In genomic region chr11:49730275-49730948, GRCm38 (mm10) we compare ENCODE assay signal across 27 mouse cellular contexts. TPM values are rescaled to one million over a fixed set of nuclear protein-coding genes. Genes with fewer than 3 reads are reported as not detected.
DNase-seq lines count a peak whose midpoint lies in the region; ATAC-seq lines count a peak whose summit lies in the region.
"Had no signal": no experiment of that assay in that cellular context is flagged by ENCODE, and none has a peak within 500 bp of the region (broad histone marks: within the 10 kb centered on the region; RNA-seq: fewer than 3 reads in every experiment).

No protein-coding gene starts in this region.

- H3K27ac ChIP-seq in heart, embryonic 10.5 days = peak overlapping the region; percentile 44; the same call in 1 of the 2 replicates
- no peak overlapping the region for H3K27ac ChIP-seq in limb, embryonic 10.5 days
- H3K27ac ChIP-seq: forebrain, embryonic 13.5 days; hindbrain, embryonic 15.5 days; limb, embryonic 12.5 days; liver, embryonic 15.5 days; midbrain, embryonic 15.5 days; stomach, postnatal 0 days had no signal

- DNase-seq in gastrocnemius, adult 18-20 months (ENCODE audit: low spot score) = peak; percentile 52
- no peak for DNase-seq in gastrocnemius, postnatal 4 days (ENCODE audit: low spot score in 2 of 2)
- peak; percentile 49 for DNase-seq in gastrocnemius, postnatal 14 days
- DNase-seq in heart, embryonic 10.5 days (ENCODE audit: low spot score) = no peak
- peak; percentile 12 for DNase-seq in limb, embryonic 10.5 days (ENCODE audit: low spot score)
- no peak for DNase-seq in spleen, postnatal 36 days (ENCODE audit: low spot score in 2 of 2)
- DNase-seq: adrenal gland, adult 8-10 months; cerebellum, adult 11 months; cerebellum, adult 9-10 months; cerebellum, postnatal 36 days; kidney, adult 11 months; kidney, postnatal 14 days; layer of hippocampus, adult 9-11 months; lung, embryonic 14.5 days; lung, postnatal 14 days; right cerebral cortex, postnatal 25 days; spleen, adult 18-20 months had no signal

- no peak overlapping the region for H3K4me3 ChIP-seq in heart, embryonic 10.5 days
- no peak overlapping the region for H3K4me3 ChIP-seq in limb, embryonic 10.5 days
- H3K4me3 ChIP-seq: forebrain, embryonic 13.5 days; hindbrain, embryonic 15.5 days; limb, embryonic 12.5 days; liver, embryonic 15.5 days; midbrain, embryonic 15.5 days had no signal

- no peaks in the 10 kb centered on the region for H3K27me3 ChIP-seq in heart, embryonic 10.5 days (ENCODE audit: insufficient read depth, poor library complexity, severe bottlenecking)
- no peaks in the 10 kb centered on the region for H3K27me3 ChIP-seq in limb, embryonic 10.5 days (ENCODE audit: low read depth, poor library complexity, severe bottlenecking)
- H3K27me3 ChIP-seq: CH12.LX; forebrain, embryonic 13.5 days; hindbrain, embryonic 15.5 days; limb, embryonic 12.5 days; liver, embryonic 15.5 days; midbrain, embryonic 15.5 days had no signal

- intact Hi-C loops in gastrocnemius, postnatal 14 days (cut with DNase I; ENCODE audit: low total_unique reads) = loop anchor here (5.0 kb wide), 1 partner anchor 137 kb away; no protein-coding TSS in a partner anchor

- no peaks in the 10 kb centered on the region for H3K9me3 ChIP-seq in heart, embryonic 10.5 days
- no peaks in the 10 kb centered on the region for H3K9me3 ChIP-seq in limb, embryonic 10.5 days (replicated peaks)
- H3K9me3 ChIP-seq: forebrain, embryonic 13.5 days; hindbrain, embryonic 15.5 days; limb, embryonic 12.5 days; liver, embryonic 15.5 days; midbrain, embryonic 15.5 days had no signal

- ATAC-seq in cerebellum, adult (ENCODE audit: insufficient number of reproducible peaks, low FRiP score, low TSS enrichment) = no peak
- ATAC-seq: activated CD4-positive, CD25-positive, alpha-beta regulatory T cell, adult 4 months; forebrain, embryonic 13.5 days; inflammation-experienced regulatory T-cells, adult 6 months; midbrain, embryonic 15.5 days had no signal

- WGBS in heart, embryonic 10.5 days = 53% methylated on average over 5 of the region's 5 CpGs
- 80% methylated on average over 5 of the region's 5 CpGs for WGBS in limb, embryonic 10.5 days

- H3K36me3 ChIP-seq in heart, embryonic 10.5 days = no peaks in the 10 kb centered on the region
- no peaks in the 10 kb centered on the region for H3K36me3 ChIP-seq in limb, embryonic 10.5 days
- H3K36me3 ChIP-seq: hindbrain, embryonic 15.5 days; limb, embryonic 12.5 days; liver, embryonic 15.5 days; midbrain, embryonic 15.5 days had no signal

- peaks cover 11% of the 10 kb centered on the region for H3K4me1 ChIP-seq in heart, embryonic 10.5 days
- H3K4me1 ChIP-seq in limb, embryonic 10.5 days = no peaks in the 10 kb centered on the region
- H3K4me1 ChIP-seq: forebrain, embryonic 13.5 days; hindbrain, embryonic 15.5 days; limb, embryonic 12.5 days; liver, embryonic 15.5 days had no signal

RNA-seq across cellular contexts. Expression of gene Cnot6, which starts 17.9 kb away (rescaled TPM):
- total RNA-seq in gastrocnemius, adult 18-20 months (2021) = 10 to 100 TPM; 10.4 to 10.7 TPM
- 10 to 100 TPM; 58.3 to 63.2 TPM for total RNA-seq in gastrocnemius, postnatal 4 days (2021)
- total RNA-seq in gastrocnemius, postnatal 14 days (2021) = 10 to 100 TPM; 19.6 to 21.1 TPM
- 47.0 and 56.0 TPM in 2 replicates for polyA plus RNA-seq in heart, embryonic 10.5 days (2016; fragmentation: Nextera tagmentation; extraction: Ambion mirVana)
- polyA plus RNA-seq in limb, embryonic 10.5 days (2016; fragmentation: Nextera tagmentation; extraction: Ambion mirVana) = 59.1 and 63.4 TPM in 2 replicates

Comparison
In these comparisons a context has a peak if more than half of its experiments do, and no peak if none do; other contexts are left out.
1. DNase-seq: peak in gastrocnemius, adult 18-20 months (single experiment), gastrocnemius, postnatal 14 days (single experiment) and limb, embryonic 10.5 days (single experiment); none in gastrocnemius, postnatal 4 days (0 of 2), heart, embryonic 10.5 days (single experiment) and spleen, postnatal 36 days (0 of 2).